In the genomic region with DNA sequence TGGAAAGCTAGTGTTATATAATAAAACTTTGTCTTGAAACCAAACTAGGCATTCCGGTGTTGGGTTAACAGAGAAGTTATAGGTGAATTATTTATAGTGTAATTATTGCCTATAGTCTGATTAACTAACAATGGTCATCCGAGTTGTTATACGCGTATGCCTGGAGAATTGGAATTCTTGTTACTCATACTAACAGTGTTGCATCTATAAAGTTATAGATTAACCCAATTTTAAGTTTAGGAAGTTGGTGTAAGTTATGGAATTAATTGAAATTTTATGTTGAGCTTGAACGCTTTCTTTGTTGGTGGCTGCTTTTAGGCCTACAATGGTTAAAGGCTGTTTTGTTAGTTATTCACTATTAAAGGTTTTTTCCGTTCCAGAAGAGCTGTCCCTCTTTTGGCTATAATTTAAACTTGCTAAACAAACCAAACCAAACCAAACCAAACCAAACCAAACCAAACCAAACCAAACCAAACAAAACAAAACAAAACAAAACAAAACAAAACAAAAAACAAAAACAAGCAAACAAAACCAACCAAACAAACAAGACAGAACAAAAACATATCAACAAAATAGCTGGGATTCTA, we compare ENCODE assay signal across 12 mouse cellular contexts. TPM values are rescaled to one million over a fixed set of nuclear protein-coding genes. Genes with fewer than 3 reads are reported as not detected.
A peak's percentile ranks its signal among the peaks of the same experiment; 100 is the strongest.
DNase-seq lines count a peak whose midpoint lies in the region; ATAC-seq and TF ChIP-seq lines count a peak whose summit lies in the region.
"Not testable (repeated sequence)": the region's sequence is repeated elsewhere in the genome, so short reads cannot be mapped to it uniquely, and the experiment has no call there.
"Had no signal": no experiment of that assay in that cellular context is flagged by ENCODE, and none has a peak within 500 bp of the region (broad histone marks: within the 10 kb centered on the region; RNA-seq: fewer than 3 reads in every experiment).

No protein-coding gene starts in this region.

- TF ChIP-seq CTCF in heart, postnatal 0 days (IDR thresholded peaks at IDR 0.05; ENCODE audit: low read depth): not testable (repeated sequence)

- H3K4me3 ChIP-seq in forebrain, embryonic 14.5 days (ENCODE audit: low read depth, low read length); heart, postnatal 0 days (ENCODE audit: low read depth, low read length); intestine, embryonic 16.5 days (ENCODE audit: low read length); liver, embryonic 12.5 days; neural tube, embryonic 14.5 days (ENCODE audit: low read depth, low read length): not testable (repeated sequence)

- H3K4me1 ChIP-seq in forebrain, embryonic 14.5 days (ENCODE audit: control insufficient read depth, insufficient read depth, low read length); heart, postnatal 0 days (ENCODE audit: control insufficient read depth, insufficient read depth); intestine, embryonic 16.5 days (ENCODE audit: control insufficient read depth, insufficient read depth, low read length); neural tube, embryonic 14.5 days (ENCODE audit: control insufficient read depth, insufficient read depth, low read length): not testable (repeated sequence)
- peaks cover 22% of the 10 kb centered on the region for H3K4me1 ChIP-seq in liver, embryonic 12.5 days

- not testable (repeated sequence) for H3K4me2 ChIP-seq in forebrain, embryonic 14.5 days (ENCODE audit: low read length); heart, postnatal 0 days (ENCODE audit: low read depth, low read length); intestine, embryonic 16.5 days (ENCODE audit: low read depth, low read length); liver, embryonic 12.5 days; neural tube, embryonic 14.5 days (ENCODE audit: low read depth, low read length)

- not testable (repeated sequence) for H3K27me3 ChIP-seq in forebrain, embryonic 14.5 days (replicated peaks; ENCODE audit: control insufficient read depth, insufficient read depth, low read length); heart, postnatal 0 days (ENCODE audit: control insufficient read depth, insufficient read depth, low read length); intestine, embryonic 16.5 days (replicated peaks; ENCODE audit: control insufficient read depth, insufficient read depth, low read length); liver, embryonic 12.5 days (replicated peaks); neural tube, embryonic 14.5 days (ENCODE audit: control insufficient read depth, insufficient read depth, low read length)

- WGBS in forebrain, embryonic 14.5 days: 88% methylated on average over 6 of the region's 6 CpGs
- WGBS in heart, postnatal 0 days: 77% methylated on average over 6 of the region's 6 CpGs
- WGBS in intestine, embryonic 16.5 days: 86% methylated on average over 6 of the region's 6 CpGs
- 86% methylated on average over 6 of the region's 6 CpGs for WGBS in liver, embryonic 12.5 days (ENCODE audit: insufficient replicate concordance)
- WGBS in neural tube, embryonic 14.5 days: 91% methylated on average over 6 of the region's 6 CpGs

- not testable (repeated sequence) for TF ChIP-seq EP300 in heart, postnatal 0 days (IDR thresholded peaks at IDR 0.05; ENCODE audit: low read depth)

- peak; percentile 100 for ATAC-seq in common myeloid progenitor, adult 5-6 weeks (replicated peaks; ENCODE audit: low read depth, poor library complexity, severe bottlenecking)
- ATAC-seq in forebrain, embryonic 14.5 days: peak; percentile 100
- ATAC-seq in heart, postnatal 0 days (ENCODE audit: insufficient read depth, low read depth): peak; percentile 100
- peak; percentile 100 for ATAC-seq in intestine, embryonic 16.5 days
- ATAC-seq in liver, embryonic 12.5 days: peak; percentile 100
- peak; percentile 100 for ATAC-seq in megakaryocyte-erythroid progenitor cell, adult 5-6 weeks (replicated peaks; ENCODE audit: low FRiP score, low TSS enrichment, poor library complexity, severe bottlenecking)
- peak; percentile 100 for ATAC-seq in neural tube, embryonic 14.5 days (ENCODE audit: low read depth)

- not testable (repeated sequence) for DNase-seq in forebrain, embryonic 14.5 days (ENCODE audit: low spot score); heart, postnatal 0 days (ENCODE audit: low spot score)

- H3K36me3 ChIP-seq in forebrain, embryonic 14.5 days (ENCODE audit: control insufficient read depth, insufficient read depth, low read length); heart, postnatal 0 days (replicated peaks; ENCODE audit: control insufficient read depth, insufficient read depth, low read length); intestine, embryonic 16.5 days (ENCODE audit: control insufficient read depth, insufficient read depth, low read length); liver, embryonic 12.5 days; neural tube, embryonic 14.5 days (ENCODE audit: control insufficient read depth, insufficient read depth, low read length): not testable (repeated sequence)

- not testable (repeated sequence) for H3K9ac ChIP-seq in forebrain, embryonic 14.5 days (ENCODE audit: low read length); heart, postnatal 0 days (replicated peaks; ENCODE audit: low read depth, low read length); intestine, embryonic 16.5 days (ENCODE audit: low read depth, low read length); liver, embryonic 12.5 days; neural tube, embryonic 14.5 days (replicated peaks; ENCODE audit: low read depth, low read length)

- not testable (repeated sequence) for H3K9me3 ChIP-seq in forebrain, embryonic 14.5 days (replicated peaks; ENCODE audit: control insufficient read depth, low read length); heart, postnatal 0 days (replicated peaks; ENCODE audit: control insufficient read depth, low read length); intestine, embryonic 16.5 days (ENCODE audit: control insufficient read depth, low read length); liver, embryonic 12.5 days (replicated peaks); neural tube, embryonic 14.5 days (ENCODE audit: control insufficient read depth, low read length)

- H3K27ac ChIP-seq in forebrain, embryonic 14.5 days (ENCODE audit: low read depth, low read length); heart, postnatal 0 days (ENCODE audit: low read depth); intestine, embryonic 16.5 days (ENCODE audit: low read length); liver, embryonic 12.5 days; neural tube, embryonic 14.5 days (ENCODE audit: low read depth, low read length): not testable (repeated sequence)

RNA-seq across cellular contexts. Expression of a gene that starts 58.8 kb away (rescaled TPM):
- total RNA-seq in common myeloid progenitor, adult 5-6 weeks (2017): not detected in 2 replicates
- polyA plus RNA-seq in forebrain, embryonic 14.5 days (2014; fragmentation: Nextera tagmentation; extraction: Ambion mirVana): not detected in 2 replicates
- total RNA-seq in heart, postnatal 0 days (2014; rRNA removed; ENCODE audit: low replicate concordance): not detected in 2 replicates
- polyA plus RNA-seq in heart, postnatal 0 days (2015; fragmentation: Nextera tagmentation; extraction: Ambion mirVana): not detected in 2 replicates
- polyA plus RNA-seq in intestine, embryonic 16.5 days (2015; fragmentation: Nextera tagmentation; extraction: Ambion mirVana): not detected in 2 replicates
- polyA plus RNA-seq in liver, embryonic 12.5 days (2016; fragmentation: Nextera tagmentation; extraction: Ambion mirVana): not detected in 2 replicates
- total RNA-seq in megakaryocyte-erythroid progenitor cell, adult 5-6 weeks (2014; fragmentation: Nextera tagmentation): not detected in 2 replicates
- not detected in 2 replicates for total RNA-seq in megakaryocyte-erythroid progenitor cell, adult 5-6 weeks (2017)
- polyA plus RNA-seq in neural tube, embryonic 14.5 days (2014; fragmentation: Nextera tagmentation; extraction: Ambion mirVana): not detected in 2 replicates
- total RNA-seq: ES-E14; heart, adult 2 months; layer of hippocampus, adult 18-20 months; left cerebral cortex, adult 8-10 months had no signal
- polyA plus RNA-seq: brain, embryonic 14.5 days; heart, adult 2 months had no signal
